Mouse (Mus musculus): Measurements from ENCODE around the gene Calhm2.

GRCm38 (mm10) chr19:47176916-47177505, 38.9 kb upstream of the Calhm2 start:
- TF ChIP-seq CTCF (IDR thresholded peaks at IDR 0.05; ENCODE audit: extremely low read depth, insufficient read depth, low read length) (no peak), POLR2A (IDR thresholded peaks at IDR 0.05; ENCODE audit: extremely low read depth, insufficient read depth, low read length) (no peak)

All from cortical plate, adult 2 months (tissue).